Mouse (Mus musculus) layer of hippocampus, adult 9-10 months (tissue): Measurements from ENCODE around the gene Mcm3ap.

Experiments
- DNase-seq: peaks from one replicate; pipeline ENCODE4 v3.0.0; 2022; ENCODE audit warnings: low spot score

The Mcm3ap gene

DNA sequence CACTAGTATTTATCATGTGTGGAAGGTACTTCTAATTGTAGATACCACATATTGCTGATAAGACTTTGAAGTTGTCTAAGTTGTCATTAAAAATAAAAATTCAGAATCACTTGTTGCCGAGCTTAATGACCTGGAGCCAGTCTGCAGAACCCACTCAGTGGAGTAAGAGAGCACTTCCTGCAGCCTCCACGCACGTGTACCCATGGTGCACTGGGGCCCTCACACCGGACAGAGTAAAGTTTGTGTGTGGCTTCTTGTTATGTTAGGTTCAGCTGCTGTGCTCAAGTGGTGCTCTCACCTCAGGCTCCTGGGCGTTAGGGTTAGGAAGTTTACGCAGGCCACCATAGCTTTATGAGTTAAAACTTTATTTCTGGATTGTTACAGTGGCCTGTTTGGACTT is 26.8 kb downstream of the Mcm3ap start:
- no peak for DNase-seq

DNA sequence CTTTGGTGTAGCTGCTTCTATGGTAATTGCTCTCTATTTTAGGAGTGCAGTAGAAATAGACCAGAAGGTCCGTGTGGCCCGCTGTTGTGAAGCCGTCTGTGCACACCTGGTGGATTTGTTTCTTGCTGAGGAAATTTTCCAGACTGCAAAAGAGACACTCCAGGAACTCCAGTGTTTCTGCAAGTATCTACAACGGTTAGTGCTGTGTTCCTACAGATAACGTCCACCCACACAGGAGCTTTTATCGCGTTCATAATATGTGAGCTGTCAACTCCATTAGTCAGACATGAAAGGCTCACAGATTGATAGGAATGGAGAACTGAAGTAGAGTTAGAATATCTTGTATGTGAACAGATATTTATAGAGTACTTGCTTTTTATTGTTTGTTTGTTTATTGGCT is 27.6 kb downstream of the Mcm3ap start:
- DNase-seq = no peak

DNA sequence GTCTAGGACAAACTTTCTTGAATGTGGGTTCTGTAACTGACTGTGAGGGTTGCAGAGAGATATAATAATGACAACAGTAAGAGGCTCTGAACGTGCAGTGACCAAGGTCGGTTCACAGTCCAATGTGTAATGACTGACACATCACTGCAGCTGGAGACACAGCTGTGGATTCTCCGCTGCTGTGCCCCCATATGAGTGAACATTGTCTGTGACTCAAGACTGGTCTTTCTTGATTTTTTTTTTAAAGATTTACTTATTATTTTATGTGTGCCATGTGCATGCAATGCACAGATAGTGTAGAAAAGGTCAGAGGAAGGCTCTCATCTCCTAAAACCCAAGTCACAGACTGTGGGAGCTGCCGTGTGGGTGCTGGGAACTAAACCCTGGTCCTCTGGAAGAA is 28.8 kb downstream of the Mcm3ap start:
- no peak for DNase-seq

DNA sequence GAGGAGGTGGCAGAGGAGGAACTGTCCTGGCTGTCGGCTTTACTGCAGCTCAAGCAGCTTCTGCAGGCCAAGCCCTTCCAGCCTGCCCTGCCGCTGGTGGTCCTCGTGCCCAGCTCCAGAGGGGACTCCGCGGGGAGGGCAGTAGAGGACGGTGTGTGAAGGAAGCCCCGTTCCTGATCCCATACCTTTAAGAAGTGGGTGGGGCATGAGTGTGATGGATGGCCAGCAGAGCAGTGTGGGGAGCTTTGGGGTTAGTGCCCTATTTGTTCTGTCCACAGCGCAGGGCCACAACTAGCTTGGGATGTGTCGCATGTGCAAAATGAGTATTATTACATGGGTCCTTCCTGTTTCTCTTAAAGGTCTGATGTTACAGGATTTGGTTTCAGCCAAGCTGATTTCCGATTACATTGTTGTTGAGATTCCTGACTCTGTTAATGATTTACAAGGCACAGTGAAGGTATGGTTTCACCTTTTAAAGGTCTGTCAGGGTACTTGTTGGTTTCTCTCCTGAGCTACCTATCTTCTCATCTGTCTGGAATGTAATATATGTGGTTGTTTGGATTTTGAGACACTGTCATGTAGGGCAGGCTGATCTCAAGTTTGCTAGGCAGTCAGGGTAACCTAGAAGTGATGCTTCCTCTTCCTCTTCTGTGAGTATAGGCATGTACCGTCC is 35.7 kb downstream of the Mcm3ap start:
- DNase-seq = no peak

DNA sequence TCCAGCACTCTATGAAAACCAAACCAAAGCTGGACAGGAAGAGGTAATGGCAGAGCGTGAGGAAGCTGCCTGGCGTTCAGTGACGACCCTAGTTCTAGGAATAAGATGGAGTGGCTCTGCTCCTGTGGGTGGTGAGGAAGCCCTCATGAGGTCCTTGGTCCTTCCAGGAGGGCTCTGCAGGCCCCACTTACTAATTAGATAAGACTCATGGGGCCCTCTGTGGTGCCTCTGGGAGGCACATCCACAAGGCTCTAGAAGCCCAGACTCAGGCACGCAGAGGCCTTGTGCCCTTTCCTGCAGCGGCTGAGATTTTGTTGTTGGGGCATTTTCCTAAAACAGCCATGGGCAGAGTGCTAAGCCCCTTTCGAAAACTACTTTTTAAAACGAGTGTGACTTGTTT is 37.1 kb downstream of the Mcm3ap start:
- no peak for DNase-seq

DNA sequence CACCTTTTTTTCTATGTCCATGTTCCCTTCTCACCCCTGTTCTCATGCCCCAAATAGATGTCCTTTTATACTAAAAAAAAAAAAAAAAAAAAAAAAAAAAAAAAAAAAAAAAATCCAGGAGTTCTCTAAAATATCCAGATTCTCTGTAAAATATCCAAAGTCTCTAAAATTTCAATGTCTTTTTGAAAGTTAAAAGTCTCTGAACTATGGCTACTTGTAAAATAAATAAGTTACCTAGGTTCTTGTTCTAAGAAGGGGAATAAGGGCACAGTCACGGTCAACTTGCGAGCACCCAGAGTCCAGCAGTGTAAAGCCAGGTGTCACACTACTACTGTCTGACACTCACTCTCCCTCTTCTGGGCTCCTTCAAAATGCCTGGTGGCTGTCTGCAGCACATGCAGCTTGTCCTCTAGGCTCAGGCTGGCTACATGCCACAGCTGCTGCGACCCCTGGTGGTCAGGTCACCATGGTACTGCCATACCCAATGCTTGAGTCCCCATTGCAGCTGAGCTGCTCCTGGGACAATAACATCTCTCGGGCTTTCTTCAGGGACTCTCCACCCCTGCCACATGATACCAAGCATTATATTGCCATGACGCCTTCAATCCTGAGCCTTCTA is 44.3 kb downstream of the Mcm3ap start:
- DNase-seq = no peak

DNA sequence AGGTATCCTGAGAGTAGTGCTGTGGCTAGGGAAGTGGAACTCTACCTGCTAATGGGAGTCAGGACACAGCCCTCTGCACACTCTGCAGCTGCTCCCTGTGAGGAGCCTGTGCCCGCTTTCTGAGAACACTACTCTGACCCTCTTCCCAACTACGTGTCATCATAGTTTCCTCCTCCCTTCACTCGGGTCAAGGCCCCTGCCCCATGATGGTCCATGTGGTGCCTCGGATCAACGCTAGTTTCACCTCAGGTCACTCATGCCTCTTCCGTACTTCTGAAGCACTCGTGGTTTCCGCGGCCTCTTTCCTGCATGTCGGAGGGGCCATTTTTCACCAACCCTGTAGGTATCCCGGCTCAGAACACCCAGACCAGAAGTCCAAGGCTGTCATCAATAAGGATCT is 62.2 kb downstream of the Mcm3ap start:
- no peak for DNase-seq

DNA sequence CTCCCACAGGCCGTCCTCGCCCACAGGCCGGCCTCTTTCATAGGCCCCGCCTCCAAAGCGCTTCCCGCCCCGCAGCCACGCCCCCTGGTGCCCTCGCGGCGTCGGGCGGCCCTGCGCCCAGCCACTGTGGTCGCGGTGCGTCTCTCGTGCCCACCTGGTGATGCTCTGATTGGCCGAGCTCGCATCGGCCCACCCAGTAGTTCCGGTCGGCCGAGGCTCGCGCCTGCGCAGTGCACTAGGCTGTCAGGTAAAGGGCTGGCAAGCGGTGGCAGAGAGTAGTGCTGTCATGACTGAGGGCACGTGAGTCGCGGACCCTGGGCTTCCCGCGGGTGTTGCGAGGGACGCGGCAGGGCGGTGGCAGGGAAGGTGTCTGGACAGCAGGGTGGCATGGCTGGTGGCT is 62.6 kb downstream of the Mcm3ap start, which contains the start of gene Lss:
Lss (plus strand) TSS at position 214 of the 400 bp plus-strand sequence.
- peak; percentile 86 for DNase-seq

DNA sequence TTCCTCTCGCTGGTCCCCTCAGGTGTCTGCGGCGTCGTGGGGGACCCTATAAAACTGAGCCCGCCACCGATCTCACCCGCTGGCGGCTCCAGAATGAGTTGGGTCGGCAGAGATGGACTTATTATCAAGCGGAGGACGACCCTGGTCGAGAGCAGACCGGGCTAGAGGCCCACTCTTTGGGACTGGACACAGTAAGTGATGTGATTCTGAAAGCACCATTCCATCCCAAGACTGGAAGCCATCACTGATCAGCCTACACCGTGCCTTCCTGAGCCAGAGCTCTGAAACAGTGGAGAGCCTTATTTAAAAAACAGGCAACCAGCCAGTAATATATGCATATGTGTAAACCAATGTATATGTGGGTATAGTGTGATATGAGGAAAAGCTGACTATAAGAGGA is 63.1 kb downstream of the Mcm3ap start:
- DNase-seq = no peak

DNA sequence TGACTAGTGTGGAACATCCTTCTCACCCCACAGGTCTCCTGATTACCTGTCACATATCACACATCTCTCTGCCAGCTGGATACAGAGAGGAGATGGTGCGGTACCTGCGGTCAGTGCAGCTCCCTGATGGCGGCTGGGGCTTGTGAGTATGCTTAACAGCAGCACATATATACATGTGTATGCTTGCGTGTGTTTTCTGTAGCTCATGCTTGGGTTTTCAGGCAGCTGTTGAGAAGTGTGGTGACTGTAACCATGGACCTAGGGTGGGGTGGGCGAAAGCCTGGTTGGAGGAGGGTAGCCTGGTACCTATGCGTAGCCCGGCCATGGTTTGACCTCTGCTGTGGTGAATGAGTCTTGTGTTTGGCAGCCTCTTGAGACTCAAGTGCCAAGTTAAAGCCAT is 66.8 kb downstream of the Mcm3ap start:
- no peak for DNase-seq

DNA sequence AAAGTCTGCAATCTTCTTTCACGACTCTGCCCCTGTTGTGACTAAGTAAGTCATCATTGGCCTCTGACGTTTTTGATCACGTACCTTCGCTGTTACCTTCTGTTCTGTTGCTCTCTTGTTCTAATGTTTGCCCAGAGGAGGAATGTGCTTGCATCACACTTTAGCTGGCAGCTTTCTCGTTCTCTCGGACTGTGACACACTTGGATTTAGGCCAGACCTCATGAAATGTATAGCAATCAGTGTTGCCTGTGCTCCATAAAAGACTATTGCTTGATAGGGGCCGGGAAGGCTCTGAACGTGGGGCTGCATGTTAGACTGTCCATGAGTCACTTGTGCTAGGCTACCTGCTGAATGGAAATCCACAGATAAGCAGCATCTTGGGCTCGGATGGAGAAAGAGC is 68.9 kb downstream of the Mcm3ap start:
- DNase-seq = no peak

DNA sequence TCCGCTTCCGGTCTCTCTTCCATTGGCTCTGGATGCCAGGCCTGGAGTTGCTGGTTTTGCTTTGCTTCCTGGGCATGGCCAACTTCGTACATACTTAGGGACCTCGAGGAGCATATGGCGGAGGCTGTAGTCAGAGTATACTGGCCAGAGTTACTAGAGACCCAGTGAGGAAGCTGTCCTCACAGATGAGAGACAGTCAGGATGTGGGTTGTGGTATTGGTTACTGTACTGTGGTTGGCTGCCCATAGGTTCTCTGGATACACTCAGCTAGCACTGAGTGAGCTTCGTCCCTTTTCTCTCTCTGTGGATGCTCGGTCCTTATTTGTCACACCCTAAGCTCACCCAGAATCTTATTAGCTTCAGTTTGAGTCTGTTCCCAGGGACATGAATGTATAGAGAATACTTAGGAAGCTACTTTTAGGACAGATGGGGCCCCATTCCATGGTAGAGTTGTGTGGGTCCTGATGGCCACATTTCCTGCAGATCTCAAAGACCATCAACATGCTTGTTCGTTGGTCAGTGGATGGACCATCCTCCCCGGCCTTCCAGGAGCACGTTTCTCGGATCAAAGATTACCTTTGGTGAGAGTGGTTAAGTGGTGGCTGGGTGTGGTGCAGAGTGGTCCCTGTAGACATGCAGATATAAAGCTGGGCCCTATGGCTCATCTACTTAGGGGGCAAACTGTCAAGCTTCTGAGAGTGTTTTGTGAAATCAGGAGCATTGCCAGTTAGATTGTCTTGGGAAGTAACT is 72.8 kb downstream of the Mcm3ap start:
- DNase-seq = no peak

DNA sequence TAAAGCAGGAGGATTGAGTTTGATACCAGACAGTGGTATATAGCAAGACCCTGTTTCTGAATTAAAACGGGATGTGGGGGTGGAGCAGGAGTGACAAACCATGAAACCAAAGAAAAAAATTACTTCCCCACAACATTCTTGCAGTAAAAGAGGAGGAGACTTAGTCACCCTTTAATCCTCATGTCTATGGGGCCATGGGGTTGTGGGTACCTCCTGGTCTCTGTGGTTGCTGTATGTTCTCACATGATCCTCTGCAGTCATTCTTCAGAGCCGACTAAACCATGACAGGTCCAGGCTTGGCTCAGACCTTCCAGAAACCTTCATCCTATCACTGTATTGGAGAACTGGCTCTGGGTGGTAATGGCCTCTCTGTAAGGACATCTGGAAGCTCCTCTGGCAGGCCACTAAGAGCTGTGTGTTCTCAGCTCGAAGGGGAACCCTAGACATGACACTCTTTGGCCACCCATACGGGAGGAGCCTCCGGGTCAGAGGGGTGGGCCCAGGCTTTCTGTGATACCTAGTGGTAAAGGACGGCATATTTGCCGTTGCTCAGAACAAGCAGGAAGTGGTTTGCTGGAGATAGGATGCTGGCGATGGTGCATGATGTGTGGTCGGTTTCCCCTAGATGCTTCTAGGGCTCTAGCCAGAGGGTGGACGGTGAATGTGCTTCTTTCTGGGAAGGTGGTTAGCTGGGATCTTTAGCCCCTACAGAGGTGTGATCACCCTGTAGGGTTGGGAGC is 74.1 kb downstream of the Mcm3ap start:
- DNase-seq = no peak

DNA sequence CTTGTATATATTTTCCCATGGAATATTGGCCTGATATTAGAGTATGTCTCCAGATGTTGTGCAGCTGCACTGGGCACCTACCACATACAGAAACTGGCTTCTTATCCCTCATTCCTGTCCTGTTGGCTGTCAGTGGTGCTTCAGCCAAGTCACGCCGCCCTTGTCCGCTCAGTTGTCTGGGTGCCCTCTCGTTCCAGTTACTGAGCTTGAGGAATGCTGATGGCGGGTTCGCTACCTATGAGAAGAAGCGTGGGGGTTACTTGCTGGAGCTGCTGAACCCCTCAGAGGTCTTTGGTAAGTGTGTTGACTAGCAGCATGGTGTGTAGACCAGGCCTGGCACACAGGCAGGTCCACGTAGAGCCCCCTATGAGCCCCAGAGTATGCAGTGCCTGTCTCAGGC is 77.8 kb downstream of the Mcm3ap start:
- no peak for DNase-seq

DNA sequence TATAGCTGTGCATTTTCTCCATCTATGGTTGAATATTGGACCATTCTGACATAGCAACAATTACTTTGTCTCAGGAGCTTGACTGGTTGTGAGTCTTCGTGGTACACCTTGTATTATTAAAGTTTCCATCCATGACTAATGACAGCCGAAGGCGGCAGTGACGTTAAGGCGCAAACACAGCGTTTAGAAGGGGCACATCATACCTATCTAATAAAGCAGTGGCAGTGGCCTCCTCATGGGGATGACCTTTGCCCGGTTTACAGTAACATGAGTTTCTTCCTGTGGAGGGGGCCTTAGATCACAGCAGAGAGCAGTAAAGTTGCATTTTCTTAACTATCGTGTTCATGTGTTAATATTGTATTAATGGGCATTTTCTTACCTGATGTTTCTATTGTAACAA is 79.5 kb downstream of the Mcm3ap start:
- no peak for DNase-seq

DNA sequence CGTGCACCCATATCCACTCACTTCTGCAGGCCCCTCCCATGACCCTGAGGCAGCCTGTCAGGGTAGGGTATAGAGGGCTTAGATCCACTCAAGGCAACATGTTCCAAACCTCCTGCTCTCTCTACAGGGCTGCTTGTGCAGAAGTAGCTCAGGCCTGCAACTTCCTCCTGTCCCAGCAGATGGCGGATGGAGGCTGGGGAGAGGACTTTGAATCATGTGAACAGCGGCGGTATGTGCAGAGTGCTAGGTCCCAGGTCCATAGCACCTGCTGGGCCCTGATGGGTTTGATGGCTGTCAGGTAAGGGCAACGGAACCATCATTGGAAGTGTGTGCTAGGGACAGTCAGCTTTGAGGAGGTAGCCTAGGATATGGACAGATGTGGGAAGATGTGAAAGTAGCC is 81.7 kb downstream of the Mcm3ap start:
- DNase-seq = no peak

DNA sequence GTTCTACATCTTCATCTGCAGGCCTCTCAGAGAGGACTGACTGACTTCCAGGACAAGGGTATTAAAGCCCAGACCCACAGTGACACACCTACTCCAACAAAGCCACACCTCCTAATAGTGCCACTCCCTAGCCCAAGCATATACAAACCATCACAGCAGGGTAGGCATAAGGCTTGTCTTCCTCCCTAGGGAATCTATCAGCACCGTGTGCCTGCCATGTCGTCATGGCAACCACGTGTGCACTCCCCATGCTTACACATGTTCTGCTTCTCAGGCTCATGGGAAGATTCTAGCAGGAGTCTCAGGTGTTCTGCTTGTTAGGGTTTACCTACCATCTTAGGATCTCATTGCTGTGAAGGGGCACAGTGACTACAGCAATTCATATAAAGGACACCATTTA is 82.8 kb downstream of the Mcm3ap start:
- no peak for DNase-seq

DNA sequence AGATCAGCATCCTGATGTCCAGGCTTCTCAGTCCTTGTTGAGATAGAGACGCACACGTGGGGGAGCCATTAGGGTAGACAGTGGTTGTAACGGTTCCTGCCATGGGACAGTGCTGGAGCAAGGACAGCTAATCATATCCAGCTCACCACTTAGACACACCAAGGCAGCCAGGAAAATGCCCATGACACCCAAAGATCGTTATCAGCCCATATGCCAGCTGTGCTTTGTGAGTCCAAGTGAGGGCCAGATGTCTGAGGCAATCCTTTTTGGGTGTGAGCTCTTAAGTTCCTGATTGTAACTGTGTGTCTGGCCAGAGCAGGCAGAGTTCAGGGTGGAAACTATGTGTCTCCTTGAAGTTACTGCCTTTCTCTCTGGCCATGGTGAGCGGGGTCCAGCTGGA is 85.3 kb downstream of the Mcm3ap start:
- DNase-seq = no peak

DNA sequence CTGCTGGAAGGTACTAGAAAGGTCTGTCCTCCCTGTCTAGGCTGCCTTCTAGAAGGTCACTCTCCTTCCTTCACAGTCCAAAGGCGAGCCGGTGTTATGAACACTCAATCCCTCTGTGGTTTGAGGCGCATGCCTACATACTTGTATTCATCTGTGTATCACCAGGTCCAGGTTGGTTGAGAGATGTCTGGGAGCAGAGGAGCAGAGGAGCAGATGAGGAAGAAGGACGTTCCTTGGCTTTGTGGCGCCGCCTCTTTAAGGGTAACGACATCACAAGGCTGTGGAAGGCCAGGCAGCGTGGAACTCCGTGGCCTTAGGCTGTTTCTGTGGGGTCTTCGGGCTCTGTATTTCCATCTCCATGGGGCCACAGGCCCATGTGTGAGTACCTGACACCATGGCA is 93.2 kb downstream of the Mcm3ap start, which contains the start of gene Spatc1l:
Spatc1l (plus strand) TSS at position 301 of the 400 bp plus-strand sequence.
- no peak for DNase-seq
